Mouse (Mus musculus) embryonic facial prominence, embryonic 10.5 days (tissue): ENCODE measurements around the gene Scn10a. TPM values are rescaled to one million over a fixed set of nuclear protein-coding genes. Genes with fewer than 3 reads are reported as not detected.

Experiments used
- DNase-seq: peaks from one replicate; pipeline ENCODE4 v3.0.0-alpha.2; 2017; ENCODE audit warnings: low spot score
- H3K27ac ChIP-seq: fragments of 300-500 bp; sonication (generic); replicated peaks from 2 replicates; pipeline ENCODE4 v1.5.1; 2016; ENCODE audit warnings: mild to moderate bottlenecking
- H3K27me3 ChIP-seq: fragments of 300-500 bp; sonication (generic); replicated peaks from 2 replicates; pipeline ENCODE4 v1.6.1; 2016; ENCODE audit warnings: low read depth, mild to moderate bottlenecking; ENCODE audit not compliant: poor library complexity, severe bottlenecking
- H3K36me3 ChIP-seq: fragments of 300-500 bp; sonication (generic); replicated peaks from 2 replicates; pipeline ENCODE4 v1.6.1; 2016; ENCODE audit warnings: mild to moderate bottlenecking, moderate library complexity
- H3K4me1 ChIP-seq: fragments of 300-500 bp; sonication (generic); 2 replicates; pipeline ENCODE4 v1.6.1; 2016
- H3K4me3 ChIP-seq: fragments of 300-500 bp; sonication (generic); 2 replicates; pipeline ENCODE4 v1.5.1; 2016; ENCODE audit warnings: mild to moderate bottlenecking, moderate library complexity
- H3K9me3 ChIP-seq: fragments of 300-500 bp; sonication (generic); 2 replicates; pipeline ENCODE4 v1.6.1; 2016; ENCODE audit warnings: mild to moderate bottlenecking
- WGBS: fragments of 180-500 bp; shearing (Covaris S2); methylation state at CpG from one replicate; pipeline ENCODE4 v1.1.7; 2016; 5-methylcytosine and 5-hydroxymethylcytosine counted together
- polyA plus RNA-seq: library from polyadenylated mRNA; unstranded; fragments of >200 nt; fragmentation: Nextera tagmentation; extraction: Ambion mirVana; gene quantifications from 2 replicates; pipeline ENCODE4 v1.2.1, GENCODE M21; 2016

The Scn10a gene
- polyA plus RNA-seq, 1 experiment from 2014 or later, result 0.44 TPM

DNA sequence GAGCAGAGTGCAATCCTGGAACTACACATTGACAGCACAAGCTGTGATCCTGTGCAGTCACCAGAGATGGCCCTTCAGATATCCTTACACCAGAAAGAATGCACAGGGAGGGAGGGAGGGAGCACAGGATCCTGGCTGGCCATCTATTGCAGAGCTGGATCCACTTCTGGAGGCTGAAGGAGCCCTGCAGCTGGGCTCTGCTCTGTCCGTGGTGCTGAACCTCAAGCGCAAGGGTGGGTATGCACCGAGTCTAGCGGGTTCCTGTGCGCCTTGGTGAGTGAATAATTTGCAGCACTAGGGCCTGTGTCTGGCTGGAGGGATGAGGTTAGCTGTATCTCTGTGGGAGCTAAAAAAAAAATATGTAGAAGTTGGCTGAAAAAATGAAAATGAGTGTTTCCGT is 12.4 kb downstream of the Scn10a start:
- H3K27ac ChIP-seq, result no peak overlapping the region
- no peaks in the 10 kb centered on the region for H3K4me1 ChIP-seq
- H3K36me3 ChIP-seq, result no peaks in the 10 kb centered on the region
- no peaks in the 10 kb centered on the region for H3K27me3 ChIP-seq
- no peak overlapping the region for H3K4me3 ChIP-seq
- DNase-seq, result peak; percentile 87
- WGBS, result 12% methylated on average over 6 of the region's 6 CpGs
- H3K9me3 ChIP-seq, result no peaks in the 10 kb centered on the region

- Histone ChIP-seq H3K36me3 (no peaks in the 10 kb centered on the region), H3K4me1 (no peaks in the 10 kb centered on the region), H3K27ac (no peak overlapping the region), H3K9me3 (no peaks in the 10 kb centered on the region), H3K27me3 (no peaks in the 10 kb centered on the region), H3K4me3 (no peak overlapping the region)
- 71% methylated on average over 7 of the region's 7 CpGs for WGBS
- DNase-seq, result no peak
Measured at GRCm38 (mm10) chr9:119691505-119691904, 27.6 kb downstream of the Scn10a start.

- no peaks in the 10 kb centered on the region for H3K36me3 ChIP-seq
- WGBS, result 80% methylated on average over 8 of the region's 8 CpGs
- no peak overlapping the region for H3K4me3 ChIP-seq
- H3K4me1 ChIP-seq, result no peaks in the 10 kb centered on the region
- no peaks in the 10 kb centered on the region for H3K27me3 ChIP-seq
- DNase-seq, result no peak
- H3K9me3 ChIP-seq, result peaks cover 2% of the 10 kb centered on the region; the same call in 1 of the 2 replicates
- H3K27ac ChIP-seq, result no peak overlapping the region
Measured at GRCm38 (mm10) chr9:119691001-119691400, 28.1 kb downstream of the Scn10a start.

GRCm38 (mm10) chr9:119687893-119688292 is 31.2 kb downstream of the Scn10a start:
- Histone ChIP-seq H3K4me1 (no peaks in the 10 kb centered on the region), H3K27ac (no peak overlapping the region), H3K9me3 (peaks cover 5% of the 10 kb centered on the region; the same call in 1 of the 2 replicates), H3K4me3 (no peak overlapping the region), H3K36me3 (no peaks in the 10 kb centered on the region), H3K27me3 (no peaks in the 10 kb centered on the region)
- no peak for DNase-seq
- WGBS, result 80% methylated on average over 8 of the region's 8 CpGs

GRCm38 (mm10) chr9:119686187-119686586 is 32.9 kb downstream of the Scn10a start:
- no peak for DNase-seq
- H3K4me1 ChIP-seq, result no peaks in the 10 kb centered on the region
- H3K9me3 ChIP-seq, result peaks cover 5% of the 10 kb centered on the region; the same call in 1 of the 2 replicates
- no peak overlapping the region for H3K4me3 ChIP-seq
- no peak overlapping the region for H3K27ac ChIP-seq
- WGBS, result 97% methylated on average over 8 of the region's 8 CpGs
- no peaks in the 10 kb centered on the region for H3K36me3 ChIP-seq
- no peaks in the 10 kb centered on the region for H3K27me3 ChIP-seq

DNA sequence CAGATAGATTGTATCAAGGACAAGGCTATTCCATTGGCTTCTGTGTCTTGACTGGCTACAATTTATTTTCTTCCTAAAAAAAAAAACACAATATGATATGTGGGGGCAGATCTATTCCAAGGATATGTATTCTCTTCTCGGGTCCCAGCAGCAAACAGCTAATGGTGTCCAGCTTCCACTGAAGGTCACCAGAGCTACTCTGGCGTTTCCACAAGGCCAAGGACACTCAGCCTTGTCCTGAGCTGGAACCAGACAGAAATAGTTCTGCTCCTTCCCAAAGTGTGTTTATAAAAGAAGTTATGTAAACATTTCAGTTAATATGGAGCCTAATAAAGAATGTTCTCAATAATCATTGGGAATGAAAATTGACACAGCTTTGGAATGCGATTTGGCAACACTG is 38.2 kb downstream of the Scn10a start:
- no peak overlapping the region for H3K27ac ChIP-seq
- DNase-seq, result no peak
- WGBS, result 78% methylated on average over 3 of the region's 3 CpGs
- no peaks in the 10 kb centered on the region for H3K36me3 ChIP-seq
- peaks cover 1% of the 10 kb centered on the region; the same call in 1 of the 2 replicates for H3K9me3 ChIP-seq
- H3K4me3 ChIP-seq, result no peak overlapping the region
- peaks cover 8% of the 10 kb centered on the region; the same call in 1 of the 2 replicates for H3K4me1 ChIP-seq
- H3K27me3 ChIP-seq, result no peaks in the 10 kb centered on the region

GRCm38 (mm10) chr9:119664109-119664508 is 55.0 kb downstream of the Scn10a start:
- DNase-seq, result peak; percentile 39
- H3K9me3 ChIP-seq, result no peaks in the 10 kb centered on the region
- H3K36me3 ChIP-seq, result no peaks in the 10 kb centered on the region
- no peak overlapping the region for H3K4me3 ChIP-seq
- WGBS, result 75% methylated on average over 1 of the region's 1 CpGs
- peaks cover 7% of the 10 kb centered on the region for H3K4me1 ChIP-seq
- H3K27me3 ChIP-seq, result no peaks in the 10 kb centered on the region
- H3K27ac ChIP-seq, result no peak overlapping the region

DNA sequence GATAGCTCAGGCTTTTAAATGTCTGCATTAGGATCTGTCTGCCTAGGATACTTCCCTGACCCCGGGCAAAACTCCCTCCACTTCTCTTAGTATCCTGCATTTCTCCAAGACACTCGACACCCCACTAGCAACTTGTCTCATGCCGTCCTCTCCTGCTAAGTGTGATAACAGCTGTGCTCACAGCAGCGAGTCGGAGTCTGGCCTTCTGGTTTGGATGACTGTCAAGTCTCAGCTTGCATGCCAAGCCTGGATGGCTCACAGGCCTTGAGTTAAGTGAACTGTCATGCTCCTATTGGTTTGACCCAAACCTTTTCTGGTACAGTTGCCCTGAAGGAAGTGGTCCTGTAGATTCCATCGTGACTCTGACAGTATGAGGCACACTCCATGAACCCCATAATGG is 63.0 kb downstream of the Scn10a start:
- WGBS, result 65% methylated on average over 6 of the region's 6 CpGs
- no peaks in the 10 kb centered on the region for H3K4me1 ChIP-seq
- no peaks in the 10 kb centered on the region for H3K36me3 ChIP-seq
- no peak for DNase-seq
- H3K9me3 ChIP-seq, result no peaks in the 10 kb centered on the region
- H3K4me3 ChIP-seq, result no peak overlapping the region
- no peak overlapping the region for H3K27ac ChIP-seq
- H3K27me3 ChIP-seq, result no peaks in the 10 kb centered on the region

- 72% methylated on average over 5 of the region's 5 CpGs for WGBS
- Histone ChIP-seq H3K9me3 (no peaks in the 10 kb centered on the region), H3K36me3 (no peaks in the 10 kb centered on the region), H3K27ac (no peak overlapping the region), H3K4me3 (no peak overlapping the region), H3K4me1 (no peaks in the 10 kb centered on the region), H3K27me3 (no peaks in the 10 kb centered on the region)
- no peak for DNase-seq
Measured at GRCm38 (mm10) chr9:119653758-119654157, 65.4 kb downstream of the Scn10a start.

DNA sequence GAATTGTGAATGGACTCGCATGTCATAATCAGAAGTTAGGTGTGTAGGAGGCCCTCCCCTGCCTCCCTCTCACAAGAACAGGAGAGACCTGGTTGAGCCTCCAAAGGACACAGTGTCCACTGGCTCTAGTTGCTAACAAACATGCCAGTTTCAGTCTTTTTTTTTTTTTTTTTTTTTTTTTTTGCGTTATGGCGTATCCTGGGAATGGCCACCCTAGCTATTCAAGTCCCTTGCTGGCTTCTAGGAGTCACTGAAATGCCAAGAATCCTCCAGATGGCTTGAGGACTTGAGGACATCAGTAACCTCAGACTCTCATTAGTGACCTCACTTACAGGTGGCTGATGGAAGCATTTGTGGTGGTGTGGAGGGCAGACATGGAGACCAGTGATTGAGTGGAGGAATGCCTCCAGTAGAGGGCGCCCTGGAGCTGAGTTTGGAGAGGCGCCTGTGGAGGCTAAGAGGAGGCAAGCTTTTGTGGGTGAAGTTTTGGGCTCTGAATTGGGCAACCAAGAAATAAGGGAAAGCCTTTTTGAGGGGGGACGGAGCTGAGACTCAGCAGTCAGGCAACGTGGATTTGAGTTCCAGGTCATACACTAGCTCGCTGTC is 72.1 kb downstream of the Scn10a start:
- Histone ChIP-seq H3K27ac (no peak overlapping the region), H3K36me3 (no peaks in the 10 kb centered on the region), H3K9me3 (no peaks in the 10 kb centered on the region), H3K4me3 (no peak overlapping the region), H3K4me1 (0 out of 2 replicates have a peak, but pooled peaks cover 2% of the 10 kb centered on the region), H3K27me3 (no peaks in the 10 kb centered on the region)
- peak; percentile 75 for DNase-seq
- WGBS, result 61% methylated on average over 8 of the region's 8 CpGs

- H3K36me3 ChIP-seq, result no peaks in the 10 kb centered on the region
- H3K27ac ChIP-seq, result no peak overlapping the region
- 91% methylated on average over 6 of the region's 6 CpGs for WGBS
- no peaks in the 10 kb centered on the region for H3K9me3 ChIP-seq
- 0 out of 2 replicates have a peak, but pooled peaks cover 2% of the 10 kb centered on the region for H3K4me1 ChIP-seq
- no peak overlapping the region for H3K4me3 ChIP-seq
- no peak for DNase-seq
- no peaks in the 10 kb centered on the region for H3K27me3 ChIP-seq
Measured at GRCm38 (mm10) chr9:119641985-119642384, 77.1 kb downstream of the Scn10a start.

- DNase-seq, result no peak
- Histone ChIP-seq H3K9me3 (no peaks in the 10 kb centered on the region), H3K27me3 (peaks cover 26% of the 10 kb centered on the region), H3K4me3 (no peak overlapping the region), H3K4me1 (peaks cover 37% of the 10 kb centered on the region), H3K36me3 (no peaks in the 10 kb centered on the region), H3K27ac (0 out of 2 replicates have a peak overlapping the region, but pooled peaks have one; percentile 14)
- 71% methylated on average over 11 of the region's 11 CpGs for WGBS
Measured at GRCm38 (mm10) chr9:119634216-119634843, 84.8 kb downstream of the Scn10a start.

DNA sequence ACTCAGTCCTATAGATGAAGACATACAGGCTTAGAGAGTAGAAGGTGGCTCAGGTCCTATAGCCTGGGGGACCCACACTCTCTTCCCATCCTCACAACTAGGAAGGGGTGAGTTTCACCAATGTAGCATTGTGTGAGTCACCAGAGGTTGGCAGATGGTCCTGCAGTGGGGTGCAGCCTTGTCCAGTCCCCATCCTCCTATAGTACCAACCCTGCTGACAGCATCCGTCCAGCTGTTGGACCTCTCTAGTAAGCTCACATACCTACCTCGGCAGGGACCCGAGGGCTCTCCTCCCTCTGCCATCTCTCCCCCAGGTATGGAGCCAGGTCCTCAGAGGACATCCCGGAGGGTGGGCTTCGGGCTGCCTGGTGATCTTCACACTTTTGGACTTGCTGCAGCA is 85.6 kb downstream of the Scn10a start:
- no peak overlapping the region for H3K27ac ChIP-seq
- DNase-seq, result no peak
- H3K4me1 ChIP-seq, result peaks cover 37% of the 10 kb centered on the region
- H3K4me3 ChIP-seq, result no peak overlapping the region
- no peaks in the 10 kb centered on the region for H3K9me3 ChIP-seq
- 87% methylated on average over 5 of the region's 5 CpGs for WGBS
- H3K36me3 ChIP-seq, result no peaks in the 10 kb centered on the region
- peaks cover 34% of the 10 kb centered on the region for H3K27me3 ChIP-seq
